Mouse (Mus musculus) small intestine, adult 2 months (tissue): Measurements from ENCODE around the gene Zfand6.

Experiments used
- CTCF ChIP-seq: fragments of 200-500 bp; IDR thresholded peaks from 2 replicates; pipeline ENCODE4 v1.5.1; 2012; ENCODE audit warnings: low read depth, mild to moderate bottlenecking, control low read depth, inconsistent platforms, low read length, moderate library complexity, mixed read lengths; ENCODE audit not compliant: insufficient replicate concordance, insufficient read length; ENCODE audit errors: extremely low read depth
- POLR2A ChIP-seq: fragments of 200-500 bp; IDR thresholded peaks from 2 replicates; pipeline ENCODE4 v1.6.1; 2012; ENCODE audit warnings: low read depth, mild to moderate bottlenecking, control low read depth, inconsistent platforms, low read length, moderate library complexity

DNA sequence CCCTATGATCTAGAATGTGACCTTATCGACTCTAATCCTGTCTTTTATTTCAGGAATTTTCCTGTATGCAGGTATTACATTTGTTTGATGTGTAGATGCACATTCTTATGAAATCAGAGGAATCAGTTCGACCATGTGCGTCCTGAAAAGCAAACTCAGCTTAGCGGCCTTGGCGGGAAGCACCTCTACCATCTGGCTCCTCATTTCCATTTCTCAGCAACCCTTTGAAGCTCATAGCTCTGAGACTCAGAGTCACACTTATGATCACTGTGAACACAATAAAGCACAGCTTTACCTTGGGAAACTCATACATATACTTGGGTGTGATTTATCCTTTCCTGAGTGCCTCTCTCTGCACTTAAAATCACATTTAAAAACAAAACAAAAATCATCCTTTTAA lies 21.8 kb downstream of the Zfand6 start:
- TF ChIP-seq POLR2A: no peak
- TF ChIP-seq CTCF: no peak
